Mouse (Mus musculus) right cerebral cortex, postnatal 25 days (tissue): Measurements from ENCODE around the gene Tnpo1.

Source experiments
- DNase-seq: peaks from one replicate; pipeline ENCODE4 v3.0.0; 2022

Gene Tnpo1

DNA sequence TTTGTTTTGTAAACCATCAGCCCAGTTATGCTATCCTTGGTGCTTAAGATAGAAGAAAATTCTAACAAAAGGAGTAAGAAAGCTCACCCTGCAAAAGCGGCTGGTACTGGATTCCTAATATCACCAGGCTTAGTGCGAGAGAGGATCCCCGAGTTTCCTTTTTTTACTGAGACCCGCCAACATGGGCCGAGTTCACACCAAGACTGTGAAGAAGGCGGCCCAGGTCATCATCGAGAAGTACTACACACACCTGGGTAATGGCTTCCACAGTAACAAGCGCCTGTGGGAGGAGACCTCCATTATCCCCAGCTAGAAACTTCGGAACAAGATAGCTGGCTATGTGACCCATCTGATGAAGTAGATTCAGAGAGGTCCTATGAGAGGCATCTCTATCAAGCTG, 109.6 kb downstream of the Tnpo1 start:
- DNase-seq: no peak

DNA sequence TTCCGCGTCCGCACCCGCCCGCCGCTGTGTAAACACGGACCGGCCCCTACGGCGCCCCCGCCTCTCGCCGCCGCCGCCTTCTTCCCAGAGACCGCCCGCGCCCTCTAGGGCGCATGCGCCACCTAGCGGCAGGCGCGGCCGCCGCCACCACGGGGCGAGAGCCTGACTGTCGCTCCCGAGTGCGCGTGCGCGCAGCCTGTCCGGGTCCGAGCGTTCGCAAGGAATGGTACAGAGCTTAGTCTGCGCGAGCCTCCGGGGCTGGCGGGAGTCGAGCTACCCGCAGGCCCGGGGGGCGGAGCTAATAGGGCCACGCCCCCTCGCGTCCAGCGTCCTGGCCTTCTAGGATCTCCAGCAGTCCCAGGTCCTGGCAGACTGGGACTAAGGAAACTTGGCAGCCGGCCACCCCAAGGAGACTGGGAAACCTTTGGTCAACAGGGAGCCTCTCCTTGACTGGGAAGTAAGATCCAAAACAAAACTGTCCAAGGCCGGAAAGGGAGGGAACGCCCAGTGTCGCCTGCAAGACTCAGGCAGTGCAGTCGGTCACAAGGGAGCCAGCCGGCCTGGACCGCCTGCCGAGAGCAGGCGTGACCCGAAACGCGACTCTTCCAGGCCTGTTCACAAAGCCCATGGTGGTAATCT, 110.9 kb downstream of the Tnpo1 start, which contains the start of gene Fcho2:
Gene Fcho2, minus strand, starts transcription at position 303 of the 639 bp plus-strand sequence.
- DNase-seq: peak; percentile 95

DNA sequence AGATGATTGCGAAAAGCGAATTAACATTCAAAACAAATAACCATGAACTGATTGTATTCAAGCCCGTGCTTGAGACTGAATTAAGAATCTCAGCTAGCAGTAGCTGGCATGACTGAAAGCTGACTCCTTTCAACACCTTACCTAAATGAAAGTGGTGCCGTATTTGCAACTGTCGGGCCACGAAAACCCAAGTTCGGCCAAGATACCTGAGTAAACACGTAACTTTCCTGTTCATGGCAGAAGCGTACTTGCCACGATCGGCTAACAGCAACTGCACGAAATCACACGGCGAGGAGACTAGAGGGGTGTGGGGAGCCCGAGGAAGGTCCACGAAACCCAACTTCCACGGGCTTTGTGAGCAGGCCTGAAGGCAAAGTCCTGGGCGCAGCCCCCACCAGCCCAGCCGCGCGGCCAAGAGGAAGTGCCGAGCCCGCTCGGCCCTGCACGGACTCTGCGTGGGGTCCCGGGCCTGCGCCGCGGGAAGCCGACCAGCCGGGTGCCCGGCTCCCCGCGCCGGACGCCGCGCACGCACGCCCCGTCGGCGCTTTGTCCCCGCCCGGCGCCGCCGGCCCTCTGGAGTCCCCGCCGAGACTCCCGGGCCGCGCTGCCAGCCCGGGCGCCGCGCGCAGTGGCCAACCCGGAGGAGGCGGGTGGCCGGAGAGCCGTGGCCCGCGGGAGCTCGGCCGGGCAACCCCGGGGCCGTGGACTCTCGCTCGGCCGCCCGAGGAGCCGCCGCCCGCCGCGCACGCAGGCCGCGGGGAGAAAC, 111.7 kb downstream of the Tnpo1 start:
- DNase-seq: no peak

- no peak for DNase-seq
These were observed 112.4 kb downstream of the Tnpo1 start for GRCm38 (mm10) chr13:98813596-98814274.

DNA sequence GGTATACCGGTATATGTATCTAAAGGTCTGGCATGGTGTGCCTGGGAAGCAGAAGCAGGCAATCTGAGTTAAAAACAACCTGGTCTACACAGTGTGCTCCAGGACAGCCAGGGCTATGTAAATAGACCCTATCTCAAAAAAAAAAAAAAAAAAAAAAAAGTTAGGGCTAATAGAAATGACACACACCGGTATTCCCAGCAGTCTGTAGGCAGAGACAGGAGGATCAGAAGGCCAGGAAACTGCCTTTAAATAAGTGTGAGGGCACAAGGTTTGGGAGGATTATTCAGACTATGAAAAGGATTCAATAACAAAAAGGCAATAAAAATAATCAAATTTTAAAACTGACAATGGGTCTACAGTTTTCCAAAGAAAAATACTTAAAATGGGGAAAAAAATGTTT, 113.0 kb downstream of the Tnpo1 start:
- no peak for DNase-seq

- DNase-seq: no peak
These were observed 113.9 kb downstream of the Tnpo1 start for GRCm38 (mm10) chr13:98812285-98812684.

DNA sequence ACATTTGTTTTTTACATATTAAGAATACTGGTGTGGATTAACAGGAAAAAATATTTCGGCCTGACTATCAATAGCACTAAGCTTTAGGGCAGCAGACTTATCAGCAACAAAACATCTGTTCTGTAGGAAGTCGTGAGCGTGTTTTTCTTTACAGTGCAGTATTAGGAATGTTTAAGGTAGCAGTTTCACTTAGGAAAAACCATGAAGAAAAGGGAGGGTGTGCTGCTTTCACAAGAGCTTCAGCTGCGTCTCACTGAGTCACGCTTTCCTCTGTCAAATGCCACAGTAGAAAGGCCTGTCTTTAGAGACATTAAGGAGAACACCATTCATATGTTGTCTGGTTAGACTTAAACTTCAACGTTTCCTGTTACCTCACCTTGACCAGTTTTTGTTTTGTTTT, 116.0 kb downstream of the Tnpo1 start:
- DNase-seq: no peak

GRCm38 (mm10) chr13:98809087-98809486, 117.1 kb downstream of the Tnpo1 start:
- DNase-seq: no peak

DNA sequence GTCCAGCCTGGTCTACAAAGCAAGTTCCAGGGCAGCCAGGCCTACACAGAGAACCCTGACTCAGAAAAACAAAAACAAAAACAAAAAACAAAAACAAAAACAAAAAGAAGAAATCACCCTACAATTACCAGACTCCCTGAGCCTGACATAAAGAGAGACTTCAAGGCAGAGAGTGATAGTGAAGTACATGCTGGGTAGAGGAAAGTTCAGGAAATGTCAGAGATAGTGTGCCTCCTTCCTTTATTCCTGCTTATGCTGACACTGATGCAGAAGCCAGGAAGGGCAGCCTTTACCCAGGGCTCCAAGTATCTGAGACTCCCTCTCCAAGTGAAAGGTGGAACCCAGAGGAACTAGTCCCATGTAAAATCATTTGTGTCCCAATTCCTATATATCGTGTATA, 121.7 kb downstream of the Tnpo1 start:
- no peak for DNase-seq

- DNase-seq: no peak
These were observed 122.5 kb downstream of the Tnpo1 start for GRCm38 (mm10) chr13:98803699-98804098.

GRCm38 (mm10) chr13:98802957-98803356, 123.2 kb downstream of the Tnpo1 start:
- DNase-seq: no peak

DNA sequence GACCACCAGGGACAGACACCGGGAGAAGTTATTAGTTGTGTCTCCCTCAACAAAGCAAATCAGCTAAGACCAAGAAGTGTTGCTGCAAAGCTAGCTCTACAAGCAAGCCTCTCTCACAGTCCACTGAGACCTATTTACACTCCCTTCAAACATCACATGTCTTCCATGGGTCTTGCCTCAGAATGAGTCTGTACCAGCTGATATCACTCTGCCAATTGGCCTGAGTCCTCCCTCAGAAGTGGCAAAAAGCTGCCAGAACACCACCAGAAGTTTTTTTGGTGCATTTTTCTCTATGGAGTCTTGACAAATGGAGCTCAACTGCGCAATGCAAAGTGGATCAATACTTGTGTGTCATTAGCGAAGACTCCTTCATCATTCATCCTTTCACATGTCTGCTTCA, 130.7 kb downstream of the Tnpo1 start:
- DNase-seq: no peak

DNA sequence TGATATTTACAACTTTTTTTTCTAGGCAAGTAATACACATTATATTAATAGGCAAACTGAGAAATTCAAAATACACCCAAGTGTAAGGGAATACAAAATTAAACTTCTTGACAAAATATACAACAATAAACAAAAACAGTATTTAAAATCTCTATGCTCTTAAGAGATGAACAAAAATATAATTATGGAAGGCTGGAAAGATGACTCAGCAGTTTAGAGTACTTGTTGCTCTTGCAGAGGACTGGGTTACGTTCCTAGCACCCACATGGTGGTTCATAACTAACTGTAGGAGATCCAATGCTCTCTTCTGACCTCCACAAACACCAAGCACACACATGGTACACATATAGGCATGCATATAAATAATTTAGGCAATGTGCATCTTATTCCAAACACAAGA, 133.3 kb downstream of the Tnpo1 start:
- DNase-seq: no peak

GRCm38 (mm10) chr13:98791693-98792092, 134.5 kb downstream of the Tnpo1 start:
- DNase-seq: no peak
